Mouse (Mus musculus) MEL (cell line): ENCODE measurements around the gene Schip1. TPM values are rescaled to one million over a fixed set of nuclear protein-coding genes. Genes with fewer than 3 reads are reported as not detected.

ENCODE experiments used
- DNase-seq: peaks from one replicate; pipeline ENCODE4 v3.0.0; 2011; ENCODE audit warnings: low read depth, low spot score
- H3K27ac ChIP-seq: 2 replicates; pipeline ENCODE4 v1.5.1; 2012; ENCODE audit warnings: low read depth, mild to moderate bottlenecking, control low read depth, low read length, moderate library complexity; ENCODE audit not compliant: control insufficient read depth
- H3K27me3 ChIP-seq, 2 experiments: fragments of 150-350 bp in 1 of 2; sonication (generic) in 1 of 2; 2 replicates each; pipeline ENCODE4 v1.6.1; 2012; ENCODE audit warnings: low read length in 2 of 2, mild to moderate bottlenecking in 2 of 2, improper control_type of control experiment in 1 of 2, moderate library complexity in 1 of 2; ENCODE audit not compliant: insufficient read depth in 2 of 2, control insufficient read depth in 1 of 2
- H3K36me3 ChIP-seq, 2 experiments: 2 replicates each; pipeline ENCODE4 v1.6.1; 2012 to 2014; ENCODE audit warnings: low read length in 2 of 2, improper control_type of control experiment in 1 of 2, inconsistent platforms in 1 of 2, mild to moderate bottlenecking in 1 of 2; ENCODE audit not compliant: insufficient read depth in 2 of 2, control insufficient read depth in 1 of 2
- H3K4me1 ChIP-seq, 2 experiments: fragments of 150-350 bp in 1 of 2; sonication (generic) in 1 of 2; 2 replicates each; pipeline ENCODE4 v1.6.1; 2012; ENCODE audit warnings: low read length in 2 of 2, improper control_type of control experiment in 1 of 2, mild to moderate bottlenecking in 1 of 2; ENCODE audit not compliant: insufficient read depth in 2 of 2, control insufficient read depth in 1 of 2
- H3K4me3 ChIP-seq, 2 experiments: fragments of 150-350 bp in 1 of 2; sonication (generic) in 1 of 2; 2 replicates each; pipeline ENCODE4 v1.5.1; 2012; ENCODE audit warnings: low read depth in 2 of 2, low read length in 2 of 2, mild to moderate bottlenecking in 2 of 2, moderate library complexity in 2 of 2, control low read depth in 1 of 2, improper control_type of control experiment in 1 of 2; ENCODE audit not compliant: control insufficient read depth in 1 of 2, insufficient read depth in 1 of 2
- H3K79me2 ChIP-seq: 2 replicates; pipeline ENCODE4 v1.6.1; 2012; ENCODE audit warnings: mild to moderate bottlenecking, low read length, moderate library complexity; ENCODE audit not compliant: control insufficient read depth, poor library complexity, insufficient read depth
- H3K9ac ChIP-seq: 2 replicates; pipeline ENCODE4 v1.6.1; 2012; ENCODE audit warnings: low read depth, mild to moderate bottlenecking, control low read depth, low read length, moderate library complexity; ENCODE audit not compliant: control insufficient read depth, poor library complexity, severe bottlenecking
- H3K9me3 ChIP-seq: fragments of 150-350 bp; sonication (generic); replicated peaks from 2 replicates; pipeline ENCODE4 v1.6.1; 2012; ENCODE audit warnings: mild to moderate bottlenecking, low read length, improper control_type of control experiment, moderate library complexity; ENCODE audit not compliant: insufficient read depth
- CHD1 ChIP-seq: IDR thresholded peaks from 2 replicates; pipeline ENCODE4 v1.6.1; 2012; ENCODE audit warnings: low read depth, mild to moderate bottlenecking, inconsistent platforms, low read length, improper control_type of control experiment
- CTCF ChIP-seq, 3 experiments: IDR thresholded peaks in 2 of 3; conservative IDR thresholded peaks in 1 of 3; 2 replicates each; pipeline ENCODE4 v1.5.1; 2011 to 2012; ENCODE audit warnings: low read length in 3 of 3, low read depth in 2 of 3, mild to moderate bottlenecking in 2 of 3, improper control_type of control experiment in 1 of 3, inconsistent platforms in 1 of 3, mixed read lengths in 1 of 3, moderate library complexity in 1 of 3; ENCODE audit not compliant: control insufficient read depth in 1 of 3, insufficient read depth in 1 of 3, poor library complexity in 1 of 3, severe bottlenecking in 1 of 3
- ETS1 ChIP-seq: IDR thresholded peaks from 2 replicates; pipeline ENCODE4 v1.6.1; 2012; ENCODE audit warnings: low read depth, mild to moderate bottlenecking, inconsistent platforms, low read length, improper control_type of control experiment, moderate library complexity
- GABPA ChIP-seq: IDR thresholded peaks from 2 replicates; pipeline ENCODE4 v1.6.1; 2012; ENCODE audit warnings: low read depth, mild to moderate bottlenecking, inconsistent platforms, low read length, improper control_type of control experiment, moderate library complexity
- GATA1 ChIP-seq: IDR thresholded peaks from 2 replicates; pipeline ENCODE4 v1.6.1; 2011; ENCODE audit warnings: low read depth, low read length, improper control_type of control experiment
- HCFC1 ChIP-seq: IDR thresholded peaks from 2 replicates; pipeline ENCODE4 v1.6.1; 2012; ENCODE audit warnings: low read depth, mild to moderate bottlenecking, inconsistent platforms, low read length, improper control_type of control experiment, moderate library complexity
- MAFK ChIP-seq: IDR thresholded peaks from 2 replicates; pipeline ENCODE4 v1.6.1; 2011; ENCODE audit warnings: low read depth, mild to moderate bottlenecking, low read length, improper control_type of control experiment, borderline replicate concordance
- MAZ ChIP-seq: IDR thresholded peaks from 2 replicates; pipeline ENCODE4 v1.6.1; 2012; ENCODE audit warnings: low read depth, mild to moderate bottlenecking, inconsistent platforms, low read length, improper control_type of control experiment
- MXI1 ChIP-seq: IDR thresholded peaks from 2 replicates; pipeline ENCODE4 v1.6.1; 2011; ENCODE audit warnings: mild to moderate bottlenecking, low read depth, low read length, improper control_type of control experiment
- MYB ChIP-seq: IDR thresholded peaks from 2 replicates; pipeline ENCODE4 v1.6.1; 2011; ENCODE audit warnings: mild to moderate bottlenecking, low read depth, low read length, improper control_type of control experiment
- POLR2A ChIP-seq, 2 experiments: IDR thresholded peaks; 2 replicates each; pipeline ENCODE4 v1.6.1; 2011 to 2012; ENCODE audit warnings: low read length in 2 of 2, mild to moderate bottlenecking in 2 of 2, control low read depth in 1 of 2, improper control_type of control experiment in 1 of 2, low read depth in 1 of 2, moderate library complexity in 1 of 2; ENCODE audit not compliant: control insufficient read depth in 1 of 2, insufficient read depth in 1 of 2, poor library complexity in 1 of 2
- POLR2AphosphoS2 ChIP-seq: IDR thresholded peaks from 2 replicates; pipeline ENCODE4 v1.6.1; 2011; ENCODE audit warnings: low read length, improper control_type of control experiment
- POLR2AphosphoS5 ChIP-seq: IDR thresholded peaks from 2 replicates; pipeline ENCODE4 v1.6.1; 2012; ENCODE audit warnings: low read depth, borderline replicate concordance, mild to moderate bottlenecking, inconsistent platforms, low read length, moderate library complexity, mixed read lengths
- SIN3A ChIP-seq: IDR thresholded peaks from 2 replicates; pipeline ENCODE4 v1.6.1; 2012; ENCODE audit warnings: low read length, improper control_type of control experiment, inconsistent platforms
- SMC3 ChIP-seq: IDR thresholded peaks from 2 replicates; pipeline ENCODE4 v1.6.1; 2011; ENCODE audit warnings: low read depth, low read length, improper control_type of control experiment
- TBP ChIP-seq: IDR thresholded peaks from 2 replicates; pipeline ENCODE4 v1.8.0; 2011; ENCODE audit warnings: low read depth, low read length, improper control_type of control experiment
- UBTF ChIP-seq: IDR thresholded peaks from 2 replicates; pipeline ENCODE4 v1.6.1; 2012; ENCODE audit warnings: low read depth, mild to moderate bottlenecking, inconsistent platforms, low read length, improper control_type of control experiment, moderate library complexity, borderline replicate concordance; ENCODE audit not compliant: insufficient read depth
- USF2 ChIP-seq, 2 experiments: IDR thresholded peaks; 2 replicates each; pipeline ENCODE4 v1.6.1; 2011 to 2012; ENCODE audit warnings: improper control_type of control experiment in 2 of 2, low read length in 2 of 2, borderline replicate concordance in 1 of 2, inconsistent platforms in 1 of 2, low read depth in 1 of 2, mild to moderate bottlenecking in 1 of 2; ENCODE audit not compliant: insufficient read depth in 1 of 2
- ZMIZ1 ChIP-seq: IDR thresholded peaks from 2 replicates; pipeline ENCODE4 v1.6.1; 2012; ENCODE audit warnings: low read depth, mild to moderate bottlenecking, inconsistent platforms, low read length, improper control_type of control experiment, moderate library complexity
- ZNF384 ChIP-seq: IDR thresholded peaks from 2 replicates; pipeline ENCODE4 v1.6.1; 2012; ENCODE audit warnings: low read depth, mild to moderate bottlenecking, inconsistent platforms, low read length, improper control_type of control experiment
- polyA plus RNA-seq, 2 experiments: library from polyadenylated mRNA; stranded (reverse) in 1 of 2; unstranded in 1 of 2; fragments of >175 nt in 1 of 2; fragments of >200 nt in 1 of 2; gene quantifications; 2 replicates each; pipeline versions ENCODE4 v1.2.1 to v1.2.4; 2012; ENCODE audit warnings: low replicate concordance in 2 of 2, low read depth in 1 of 2; ENCODE audit not compliant: insufficient read length in 2 of 2, insufficient read depth in 1 of 2, missing spikeins in 1 of 2
- total RNA-seq: library from RNA; depleted of rRNA; stranded (reverse); fragments of 300-350 nt; gene quantifications from 2 replicates; pipeline ENCODE4 v1.2.3, GENCODE M21; 2012

Gene Schip1
- total and polyA plus RNA-seq, 3 experiments = 10.1 to 12.4 TPM; not detected in 1

DNA sequence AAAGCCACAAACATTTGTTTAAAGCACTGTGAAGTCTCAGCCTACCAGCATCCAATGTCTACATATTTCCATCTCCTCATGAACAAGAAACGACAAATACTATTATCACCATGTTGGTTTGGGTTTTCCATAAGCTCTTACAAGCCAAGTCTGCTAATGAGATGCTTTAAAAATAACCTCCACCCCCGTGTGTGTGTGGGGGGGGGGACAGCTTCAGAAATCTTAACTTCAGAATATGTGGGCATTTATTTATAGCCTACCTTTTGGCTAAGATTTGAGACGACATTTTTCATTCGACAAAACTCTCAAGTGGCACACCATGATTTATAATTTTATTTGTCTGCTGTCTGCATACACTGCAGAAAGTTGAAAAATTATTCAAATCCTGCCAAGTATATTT lies 12.8 kb downstream of the Schip1 start:
- no peaks in the 10 kb centered on the region for H3K9me3 ChIP-seq
- H3K36me3 ChIP-seq = no peaks in the 10 kb centered on the region
- H3K4me3 ChIP-seq = no peak overlapping the region
- no peak overlapping the region for H3K27ac ChIP-seq
- no peaks in the 10 kb centered on the region for H3K4me1 ChIP-seq
- no peaks in the 10 kb centered on the region for H3K27me3 ChIP-seq
- no peak overlapping the region for H3K9ac ChIP-seq
- TF ChIP-seq HCFC1 = no peak
- TF ChIP-seq CHD1 = no peak
- TF ChIP-seq ETS1 = no peak
- TF ChIP-seq MXI1 = no peak
- no peak for TF ChIP-seq MYB
- TF ChIP-seq TBP = no peak
- TF ChIP-seq UBTF = no peak
- TF ChIP-seq CTCF (IDR thresholded peaks at IDR 0.05 in 2 of 3, conservative IDR thresholded peaks at IDR 0.05 in 1 of 3; ENCODE audit: control insufficient read depth in 1 of 3, insufficient read depth in 1 of 3, low read depth in 2 of 3, low read length in 3 of 3, poor library complexity in 1 of 3, severe bottlenecking in 1 of 3) = no peak
- TF ChIP-seq ZMIZ1 = no peak
- no peak for TF ChIP-seq GABPA
- TF ChIP-seq POLR2AphosphoS5 = no peak
- TF ChIP-seq SMC3 = no peak
- no peak for TF ChIP-seq USF2 (IDR thresholded peaks at IDR 0.05; ENCODE audit: borderline replicate concordance in 1 of 2, insufficient read depth in 1 of 2, low read depth in 1 of 2, low read length in 2 of 2)
- no peak for TF ChIP-seq GATA1
- DNase-seq = no peak
- no peaks in the 10 kb centered on the region for H3K79me2 ChIP-seq

- Histone ChIP-seq H3K79me2 (no peaks in the 10 kb centered on the region), H3K27me3 (no peaks in the 10 kb centered on the region), H3K27ac (no peak overlapping the region), H3K4me3 (no peak overlapping the region), H3K9ac (no peak overlapping the region), H3K9me3 (no peaks in the 10 kb centered on the region), H3K4me1 (no peaks in the 10 kb centered on the region), H3K36me3 (no peaks in the 10 kb centered on the region)
- no peak for TF ChIP-seq GATA1
- TF ChIP-seq SIN3A = no peak
- DNase-seq = no peak
Observed at GRCm38 (mm10) chr3:68085024-68085423, 20.4 kb downstream of the Schip1 start.

DNA sequence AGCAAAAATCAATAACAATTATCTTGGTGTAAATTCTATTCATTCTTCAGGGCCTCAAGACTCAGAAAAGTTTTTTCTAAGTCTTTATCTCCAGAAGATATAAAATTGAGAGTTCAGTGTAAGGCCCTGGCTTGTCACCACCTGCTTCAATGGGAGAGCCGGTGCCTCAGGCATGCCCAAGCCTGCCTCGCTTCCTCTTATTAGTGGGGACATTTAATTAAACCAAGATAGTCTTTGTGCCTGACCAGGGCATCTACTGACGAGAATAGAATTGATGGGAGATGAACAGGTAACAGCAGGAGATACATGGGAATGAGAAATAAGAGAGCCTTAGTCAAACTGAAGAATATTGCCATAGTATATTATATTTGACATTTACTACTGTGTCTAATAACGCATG lies 27.5 kb downstream of the Schip1 start:
- Histone ChIP-seq H3K36me3 (no peaks in the 10 kb centered on the region), H3K4me3 (no peak overlapping the region), H3K27me3 (no peaks in the 10 kb centered on the region), H3K9ac (no peak overlapping the region), H3K4me1 (no peaks in the 10 kb centered on the region), H3K79me2 (no peaks in the 10 kb centered on the region), H3K27ac (no peak overlapping the region), H3K9me3 (no peaks in the 10 kb centered on the region)
- DNase-seq = no peak
- no peak for TF ChIP-seq SMC3
- TF ChIP-seq SIN3A = no peak
- TF ChIP-seq POLR2AphosphoS2 = no peak
- TF ChIP-seq POLR2AphosphoS5 = no peak
- TF ChIP-seq CHD1 = no peak
- TF ChIP-seq USF2 (IDR thresholded peaks at IDR 0.05; ENCODE audit: borderline replicate concordance in 1 of 2, insufficient read depth in 1 of 2, low read depth in 1 of 2, low read length in 2 of 2) = no peak
- TF ChIP-seq ZNF384 = no peak
- no peak for TF ChIP-seq CTCF (IDR thresholded peaks at IDR 0.05 in 2 of 3, conservative IDR thresholded peaks at IDR 0.05 in 1 of 3; ENCODE audit: control insufficient read depth in 1 of 3, insufficient read depth in 1 of 3, low read depth in 2 of 3, low read length in 3 of 3, poor library complexity in 1 of 3, severe bottlenecking in 1 of 3)
- no peak for TF ChIP-seq MXI1
- no peak for TF ChIP-seq POLR2A (IDR thresholded peaks at IDR 0.05; ENCODE audit: control insufficient read depth in 1 of 2, insufficient read depth in 1 of 2, low read depth in 1 of 2, low read length in 2 of 2, poor library complexity in 1 of 2)
- no peak for TF ChIP-seq MAFK
- no peak for TF ChIP-seq MAZ
- TF ChIP-seq TBP = no peak
